Mouse (Mus musculus): ENCODE measurements around the gene Nfe2.
"Not testable (repeated sequence)": the region's sequence is repeated elsewhere in the genome, so short reads cannot be mapped to it uniquely, and the experiment has no call there.

Nfe2 gene

GRCm38 (mm10) chr15:103290843-103291242 is 32.6 kb upstream of the Nfe2 start:
- DNase-seq (ENCODE audit: low read depth, low spot score), result no peak

- DNase-seq (ENCODE audit: low read depth, low spot score), result no peak
Measured at GRCm38 (mm10) chr15:103290417-103290816, 32.2 kb upstream of the Nfe2 start.

GRCm38 (mm10) chr15:103289600-103289999 is 31.4 kb upstream of the Nfe2 start:
- DNase-seq (ENCODE audit: low read depth, low spot score), result no peak

GRCm38 (mm10) chr15:103285778-103286417 is 27.7 kb upstream of the Nfe2 start:
- no peak for DNase-seq (ENCODE audit: low read depth, low spot score)

- DNase-seq (ENCODE audit: low read depth, low spot score), result no peak
Measured at GRCm38 (mm10) chr15:103284647-103285046, 26.4 kb upstream of the Nfe2 start.

GRCm38 (mm10) chr15:103284066-103284465 is 25.9 kb upstream of the Nfe2 start:
- DNase-seq (ENCODE audit: low read depth, low spot score), result no peak

- no peak for DNase-seq (ENCODE audit: low read depth, low spot score)
Measured at GRCm38 (mm10) chr15:103281465-103282205, 23.4 kb upstream of the Nfe2 start.

GRCm38 (mm10) chr15:103280817-103281464 is 22.7 kb upstream of the Nfe2 start:
- DNase-seq (ENCODE audit: low read depth, low spot score), result no peak

GRCm38 (mm10) chr15:103279750-103280149 is 21.5 kb upstream of the Nfe2 start:
- DNase-seq (ENCODE audit: low read depth, low spot score), result no peak

- DNase-seq (ENCODE audit: low read depth, low spot score), result no peak
Measured at GRCm38 (mm10) chr15:103277949-103278348, 19.7 kb upstream of the Nfe2 start.

- not testable (repeated sequence) for DNase-seq (ENCODE audit: low read depth, low spot score)
Measured at GRCm38 (mm10) chr15:103275943-103276342, 17.7 kb upstream of the Nfe2 start.

GRCm38 (mm10) chr15:103272419-103273279 is 14.4 kb upstream of the Nfe2 start, which contains the start of gene Copz1:
Copz1 (plus strand) TSS chr15:103272714.
- peak; percentile 100 for DNase-seq (ENCODE audit: low read depth, low spot score)

- DNase-seq (ENCODE audit: low read depth, low spot score), result no peak
Measured at GRCm38 (mm10) chr15:103268903-103269302, 10.7 kb upstream of the Nfe2 start.

- DNase-seq (ENCODE audit: low read depth, low spot score), result no peak
Measured at GRCm38 (mm10) chr15:103264794-103265193, 6.6 kb upstream of the Nfe2 start.

GRCm38 (mm10) chr15:103259989-103260388 is 1.8 kb upstream of the Nfe2 start:
- DNase-seq (ENCODE audit: low read depth, low spot score), result no peak

GRCm38 (mm10) chr15:103259162-103259561 is 959 bp upstream of the Nfe2 start:
- no peak for DNase-seq (ENCODE audit: low read depth, low spot score)

GRCm38 (mm10) chr15:103256210-103256986 is 1.8 kb downstream of the Nfe2 start:
- DNase-seq (ENCODE audit: low read depth, low spot score), result no peak

GRCm38 (mm10) chr15:103255169-103255568 is 3.0 kb downstream of the Nfe2 start:
- DNase-seq (ENCODE audit: low read depth, low spot score), result no peak

- no peak for DNase-seq (ENCODE audit: low read depth, low spot score)
Measured at GRCm38 (mm10) chr15:103253352-103253751, 4.9 kb downstream of the Nfe2 start.

- DNase-seq (ENCODE audit: low read depth, low spot score), result no peak
Measured at GRCm38 (mm10) chr15:103252660-103253059, 5.5 kb downstream of the Nfe2 start.

GRCm38 (mm10) chr15:103251595-103251994 is 6.6 kb downstream of the Nfe2 start:
- no peak for DNase-seq (ENCODE audit: low read depth, low spot score)

Measured in telencephalon, adult 2 months (tissue).